Mouse (Mus musculus): ENCODE data around the gene Apom. TPM values are rescaled to one million over a fixed set of nuclear protein-coding genes. Genes with fewer than 3 reads are reported as not detected.

Gene Apom
- polyA plus RNA-seq, 1 experiment from 2014 or later, result 0.15 TPM

DNA sequence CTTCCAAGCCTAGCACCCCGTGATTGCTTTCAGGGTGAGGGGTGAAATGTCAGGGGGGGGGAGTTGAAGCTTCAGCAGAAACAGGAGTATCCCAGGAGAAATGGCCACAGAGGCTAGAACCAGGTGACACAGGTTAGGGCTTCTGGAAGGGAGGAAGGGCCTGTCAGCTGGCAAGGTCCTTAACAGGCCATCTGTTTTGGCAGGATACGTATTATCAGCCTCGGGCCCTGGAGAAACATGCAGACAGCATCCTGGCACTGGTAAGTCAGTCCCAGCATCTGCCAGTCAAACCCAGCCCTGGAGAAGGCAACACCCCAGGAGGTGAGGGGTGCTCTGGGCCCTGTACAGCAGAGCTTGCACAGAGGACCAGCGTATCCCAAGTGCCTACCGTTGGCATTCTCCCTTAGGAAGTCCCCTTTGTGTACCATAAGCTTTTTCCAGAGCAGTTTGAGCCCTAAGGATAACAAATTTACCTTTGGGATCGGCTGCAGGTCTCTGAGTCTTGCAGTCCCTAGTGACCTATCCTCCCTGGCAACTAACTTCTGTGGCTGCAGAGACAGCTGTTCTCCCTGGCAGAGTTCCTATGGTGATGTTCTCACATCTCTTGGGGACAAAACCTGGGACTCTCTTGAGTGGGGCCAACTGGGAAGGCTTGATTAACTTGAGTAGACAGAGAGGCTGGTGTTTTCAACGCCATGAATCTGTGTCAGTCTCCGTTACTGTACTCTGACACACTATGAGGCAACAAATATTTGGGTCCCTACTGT lies 41.5 kb downstream of the Apom start:
- ChIA-PET CTCF (no interaction called here), POLR2A (interaction anchor here (0.6 kb wide), 1 partner anchor 92 kb away, joined by 3 read pairs; no protein-coding TSS in a partner anchor)
- TF ChIP-seq CTCF (IDR thresholded peaks at IDR 0.05), result no peak
- peaks cover 6% of the 10 kb centered on the region for H3K27me3 ChIP-seq
- ATAC-seq (no peak), DNase-seq (ENCODE audit: low read depth, low spot score) (no peak)
- in situ Hi-C loops (cut with MboI; ENCODE audit: low pct_unique_long_range_greater_than_20kb), result no loop called here

DNA sequence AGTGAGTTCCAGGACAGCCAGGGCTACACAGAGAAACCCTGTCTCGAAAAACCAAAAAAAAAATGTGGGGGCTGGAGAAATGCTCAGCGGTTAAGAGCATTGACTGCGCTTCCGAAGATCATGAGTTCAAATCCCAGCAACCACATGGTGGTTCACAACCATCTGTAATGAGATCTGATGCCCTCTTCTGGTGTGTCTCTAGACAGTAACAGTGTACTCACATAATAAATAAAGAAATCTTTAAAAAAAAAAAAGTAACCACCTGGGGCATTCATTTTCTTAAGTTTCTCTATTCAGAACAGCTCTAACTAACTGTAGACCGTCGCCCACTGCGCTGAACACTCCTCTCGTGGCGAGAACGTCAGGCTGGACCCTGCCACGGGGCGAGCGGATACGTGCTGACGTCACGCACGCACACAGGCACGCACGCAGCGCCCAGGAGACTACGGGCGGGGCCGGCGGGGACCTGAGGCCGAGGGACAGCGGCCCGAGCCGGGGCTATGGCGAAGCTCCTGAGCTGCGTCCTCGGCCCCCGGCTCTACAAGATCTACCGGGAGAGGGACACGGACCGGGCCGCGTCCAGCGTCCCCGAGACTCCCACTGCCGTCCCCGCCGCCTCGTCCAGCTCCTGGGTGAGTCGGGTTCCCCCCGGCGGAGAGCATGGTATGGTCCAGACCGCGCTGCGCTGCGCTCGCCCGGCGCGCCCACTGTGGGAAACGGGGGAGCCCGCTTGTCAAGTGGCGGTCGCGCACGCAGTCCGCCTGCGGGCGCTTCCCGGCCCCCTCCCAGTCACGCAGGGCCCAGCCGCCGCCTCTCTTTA lies 42.8 kb downstream of the Apom start, which contains the start of gene Abhd16a:
TSS of gene Abhd16a (plus strand) at position 439 of the 820 bp plus-strand sequence.
- DNase-seq (ENCODE audit: low read depth, low spot score) (peak; percentile 31), ATAC-seq (peak; percentile 94)
- ChIA-PET CTCF (no interaction called here), POLR2A (interaction anchor here (0.8 to 1.2 kb wide), 3 partner anchors 9 to 35 kb away, joined by 3 to 4 read pairs (median 4); partner anchors contain the start of gene Mpig6b)
- H3K27me3 ChIP-seq, result peaks cover 6% of the 10 kb centered on the region
- TF ChIP-seq CTCF (IDR thresholded peaks at IDR 0.05), result no peak
- in situ Hi-C loops (cut with MboI; ENCODE audit: low pct_unique_long_range_greater_than_20kb), result loop anchor here (5.0 kb wide), 1 partner anchor 57 kb away; no protein-coding TSS in a partner anchor

DNA sequence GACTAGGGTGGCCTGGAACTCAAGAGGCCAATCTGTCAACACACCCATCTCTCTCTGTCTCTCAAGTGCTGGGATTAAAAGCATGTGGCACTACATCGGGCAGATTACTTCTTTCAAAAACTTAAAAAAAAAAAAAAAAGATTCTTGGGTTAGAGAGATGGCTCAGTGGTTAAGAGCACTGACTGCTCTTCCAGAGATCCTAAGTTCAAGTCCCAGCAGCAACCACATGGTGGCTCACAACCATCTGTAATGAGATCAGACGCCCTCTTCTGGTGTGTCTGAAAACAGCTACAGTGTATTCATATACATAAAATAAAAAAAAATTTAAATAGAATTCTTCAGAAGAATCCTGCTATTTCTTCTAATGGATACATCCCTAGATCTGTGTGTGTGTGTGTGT lies 43.7 kb downstream of the Apom start:
- TF ChIP-seq CTCF (IDR thresholded peaks at IDR 0.05), result no peak
- in situ Hi-C loops (cut with MboI; ENCODE audit: low pct_unique_long_range_greater_than_20kb), result loop anchor here (5.0 kb wide), 1 partner anchor 56 kb away; no protein-coding TSS in a partner anchor
- CTCF ChIA-PET, result interaction anchor here (0.6 kb wide), 1 partner anchor 33 kb away, joined by 3 read pairs; no protein-coding TSS in a partner anchor
- POLR2A ChIA-PET, result no interaction called here
- ATAC-seq (no peak), DNase-seq (ENCODE audit: low read depth, low spot score) (no peak)
- H3K27me3 ChIP-seq, result peaks cover 6% of the 10 kb centered on the region

DNA sequence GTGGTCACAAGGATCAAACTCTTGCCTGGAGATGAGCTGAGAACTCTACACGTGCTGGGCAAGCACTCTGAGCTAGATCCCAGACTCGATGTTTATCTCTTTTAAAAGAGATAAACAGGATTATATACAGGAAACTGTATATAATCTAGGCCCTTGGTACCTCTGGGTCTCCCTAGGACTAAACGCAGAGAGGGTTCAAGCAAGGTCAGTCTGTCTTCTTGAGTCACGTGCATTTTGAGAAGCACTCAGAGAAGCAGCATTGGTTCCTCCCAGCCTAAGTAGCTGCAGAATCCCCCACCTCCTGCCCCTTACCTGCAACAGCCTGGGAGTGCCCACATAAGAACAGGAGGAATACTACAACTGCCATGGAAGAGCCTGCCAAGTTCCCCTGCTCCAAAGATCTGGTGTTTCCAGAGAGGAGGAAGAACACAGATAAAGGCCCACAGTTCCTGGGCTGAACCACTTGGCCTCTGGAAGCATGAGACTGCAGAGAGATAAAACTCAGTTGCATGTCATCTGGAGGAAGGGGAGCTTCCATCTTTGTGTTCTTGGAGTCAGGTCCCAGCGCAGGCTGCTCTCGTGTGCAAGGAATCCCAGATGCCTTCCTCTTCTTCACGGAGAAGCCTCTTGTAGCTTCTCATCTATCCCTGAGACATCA lies 46.5 kb downstream of the Apom start, which contains the start of gene Ly6g6f:
TSS of gene Ly6g6f (minus strand) at position 403 of the 658 bp plus-strand sequence.
- ChIA-PET POLR2A (interaction anchor here (0.6 kb wide), 1 partner anchor 1243 kb away, joined by 3 read pairs; no protein-coding TSS in a partner anchor), CTCF (interaction anchor here (0.9 to 1.8 kb wide), 3 partner anchors 13 to 64 kb away, joined by 3 to 5 read pairs (median 4); no protein-coding TSS in a partner anchor)
- no peak for TF ChIP-seq CTCF (IDR thresholded peaks at IDR 0.05)
- peaks cover 13% of the 10 kb centered on the region for H3K27me3 ChIP-seq
- ATAC-seq, result no peak
- in situ Hi-C loops (cut with MboI; ENCODE audit: low pct_unique_long_range_greater_than_20kb), result loop anchor here (5.0 kb wide), 1 partner anchor 53 kb away; no protein-coding TSS in a partner anchor
- DNase-seq (ENCODE audit: low read depth, low spot score), result no peak

DNA sequence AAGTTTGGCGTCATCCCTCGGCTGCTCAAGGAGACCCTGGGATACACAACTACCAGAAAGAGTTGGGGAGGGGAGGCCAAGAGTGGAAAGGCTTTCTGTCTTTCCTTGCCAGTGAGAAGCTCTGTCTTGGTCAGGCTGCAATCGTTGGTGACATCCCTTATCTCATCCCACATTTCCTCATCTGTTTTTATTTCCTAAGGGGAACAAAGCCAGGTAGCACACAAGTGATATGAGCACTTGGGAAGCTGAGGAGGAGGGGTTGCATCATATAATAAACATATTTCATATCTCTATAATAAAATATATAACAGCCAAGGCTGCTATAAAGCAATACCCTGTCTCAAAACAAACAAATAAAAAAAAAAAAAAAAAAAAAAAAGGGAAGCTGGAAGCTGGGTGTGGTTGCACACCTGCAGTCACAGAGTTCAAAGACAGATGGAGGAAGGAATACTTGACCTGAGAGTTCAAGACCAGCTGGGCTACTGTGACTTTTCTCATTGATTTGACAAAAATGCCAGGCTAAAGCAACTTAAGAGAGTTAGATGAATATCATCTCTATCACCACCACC lies 47.8 kb downstream of the Apom start:
- ChIA-PET POLR2A (interaction anchor here (0.6 kb wide), 1 partner anchor 20 kb away, joined by 7 read pairs; no protein-coding TSS in a partner anchor), CTCF (interaction anchor here (1.5 kb wide), 1 partner anchor 63 kb away, joined by 3 read pairs; no protein-coding TSS in a partner anchor)
- in situ Hi-C loops (cut with MboI; ENCODE audit: low pct_unique_long_range_greater_than_20kb), result no loop called here
- no peak for DNase-seq (ENCODE audit: low read depth, low spot score)
- H3K27me3 ChIP-seq, result peaks cover 13% of the 10 kb centered on the region
- TF ChIP-seq CTCF (IDR thresholded peaks at IDR 0.05), result no peak
- no peak for ATAC-seq

DNA sequence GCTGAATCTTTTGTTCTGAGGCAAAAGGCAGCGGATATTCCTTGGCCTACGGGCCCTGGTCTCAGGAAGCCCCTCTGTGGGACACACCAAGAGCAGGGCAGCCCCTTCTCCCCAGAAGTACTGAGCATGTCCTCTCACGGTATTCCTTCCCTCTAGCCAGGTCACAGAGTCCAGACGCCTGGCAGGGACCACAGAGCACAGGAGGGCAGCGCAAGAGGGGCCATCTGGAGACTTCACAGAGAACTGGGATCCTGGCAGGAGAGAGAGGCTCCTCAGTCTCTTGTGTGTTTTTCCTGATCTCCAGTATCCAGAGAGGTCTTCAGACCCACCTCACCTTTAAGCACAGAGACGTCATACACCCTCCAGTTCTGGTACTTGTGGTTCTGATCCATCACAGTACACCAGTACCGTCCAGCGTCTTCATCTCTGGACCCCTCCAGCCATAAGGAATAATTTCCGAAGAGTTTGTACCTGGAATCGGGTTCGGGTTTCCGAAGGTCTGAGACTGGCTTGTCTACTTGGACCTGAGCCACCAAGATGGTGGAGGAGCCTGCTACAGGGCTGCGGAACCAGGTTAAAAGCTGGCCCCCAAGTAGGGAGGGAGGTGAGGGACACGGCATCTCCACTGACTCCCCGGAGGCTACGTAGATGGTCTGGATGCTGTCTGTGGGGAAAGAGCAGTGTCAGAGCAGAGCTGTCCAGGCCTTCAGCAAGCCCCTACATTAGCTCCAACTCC lies 48.8 kb downstream of the Apom start:
- no peak for DNase-seq (ENCODE audit: low read depth, low spot score)
- POLR2A ChIA-PET, result interaction anchor here (0.6 kb wide), 1 partner anchor 140 kb away, joined by 4 read pairs; no protein-coding TSS in a partner anchor
- ATAC-seq, result no peak
- CTCF ChIA-PET, result interaction anchor here (1.5 kb wide), 1 partner anchor 62 kb away, joined by 3 read pairs; no protein-coding TSS in a partner anchor
- peaks cover 13% of the 10 kb centered on the region for H3K27me3 ChIP-seq
- TF ChIP-seq CTCF (IDR thresholded peaks at IDR 0.05), result no peak
- in situ Hi-C loops (cut with MboI; ENCODE audit: low pct_unique_long_range_greater_than_20kb), result no loop called here

DNA sequence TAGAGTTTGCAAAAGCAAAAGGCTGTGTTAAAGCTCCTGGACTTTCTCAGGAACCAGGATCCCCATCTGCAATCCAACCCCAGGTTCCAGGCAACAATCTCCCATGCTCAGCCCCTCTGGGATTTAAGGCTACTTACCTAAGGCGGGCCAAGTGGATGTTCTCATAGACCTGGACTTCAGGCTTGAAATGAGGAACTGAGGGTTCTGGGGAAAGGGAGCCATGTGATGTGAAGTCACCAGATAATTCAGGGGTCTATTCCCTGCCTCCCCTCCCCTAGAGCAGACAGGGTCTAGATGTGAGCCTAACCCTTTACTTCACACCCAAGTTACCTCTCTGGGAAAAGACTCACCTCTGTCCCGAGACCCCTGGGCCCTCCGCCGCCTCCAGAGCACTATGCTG lies 51.1 kb downstream of the Apom start:
- CTCF ChIA-PET, result no interaction called here
- no peak for TF ChIP-seq CTCF (IDR thresholded peaks at IDR 0.05)
- POLR2A ChIA-PET, result no interaction called here
- ATAC-seq (no peak), DNase-seq (ENCODE audit: low read depth, low spot score) (no peak)
- in situ Hi-C loops (cut with MboI; ENCODE audit: low pct_unique_long_range_greater_than_20kb), result no loop called here
- peaks cover 7% of the 10 kb centered on the region for H3K27me3 ChIP-seq

DNA sequence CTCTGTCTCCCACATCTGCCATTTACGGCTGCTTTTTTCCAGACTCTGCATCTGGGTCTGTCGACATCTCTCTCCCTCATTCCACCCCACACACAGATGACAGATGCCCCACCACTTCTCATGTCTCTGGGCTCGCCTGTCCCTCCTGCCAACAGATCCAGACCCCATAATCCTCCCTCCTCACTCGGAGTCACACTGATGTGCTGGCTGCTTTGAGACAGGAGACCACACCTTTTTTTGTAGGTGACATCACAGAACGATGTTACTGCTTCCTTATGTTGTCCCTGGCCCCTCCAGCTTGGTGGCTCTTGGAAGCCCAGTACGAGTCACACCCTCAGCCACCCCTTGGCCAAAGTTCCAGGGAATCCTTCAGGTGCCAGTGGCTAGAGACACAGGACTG lies 51.6 kb downstream of the Apom start:
- DNase-seq (ENCODE audit: low read depth, low spot score), result no peak
- ChIA-PET POLR2A (no interaction called here), CTCF (interaction anchor here (1.3 kb wide), 1 partner anchor 58 kb away, joined by 4 read pairs; no protein-coding TSS in a partner anchor)
- H3K27me3 ChIP-seq, result peaks cover 7% of the 10 kb centered on the region
- no peak for ATAC-seq
- in situ Hi-C loops (cut with MboI; ENCODE audit: low pct_unique_long_range_greater_than_20kb), result no loop called here
- no peak for TF ChIP-seq CTCF (IDR thresholded peaks at IDR 0.05)

DNA sequence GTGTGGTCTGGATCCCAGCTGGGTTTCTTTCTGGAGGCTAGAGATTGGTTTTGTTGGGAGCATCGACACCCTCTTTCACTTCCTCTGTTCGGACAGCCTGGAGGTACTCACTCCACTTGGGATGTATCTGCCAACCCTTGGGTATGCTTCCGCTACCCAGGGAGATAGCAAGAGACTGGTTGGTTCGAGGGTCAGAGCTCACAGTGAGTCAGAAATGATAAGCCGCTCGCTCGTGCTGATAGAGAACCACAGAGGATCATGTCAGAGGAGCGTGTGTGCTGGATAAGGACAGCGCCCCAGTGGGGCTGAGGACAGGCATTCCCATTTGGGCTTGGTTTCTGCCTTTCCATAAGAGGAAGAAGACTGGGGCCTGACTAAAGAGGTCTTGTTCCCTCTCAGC lies 52.1 kb downstream of the Apom start:
- peaks cover 7% of the 10 kb centered on the region for H3K27me3 ChIP-seq
- TF ChIP-seq CTCF (IDR thresholded peaks at IDR 0.05), result no peak
- in situ Hi-C loops (cut with MboI; ENCODE audit: low pct_unique_long_range_greater_than_20kb), result no loop called here
- no peak for ATAC-seq
- no peak for DNase-seq (ENCODE audit: low read depth, low spot score)
- POLR2A ChIA-PET, result no interaction called here
- CTCF ChIA-PET, result interaction anchor here (1.3 kb wide), 1 partner anchor 58 kb away, joined by 4 read pairs; no protein-coding TSS in a partner anchor

Other genes starting within 250 kb of the Apom start
- gene C2, start 233.8 kb downstream of the Apom start, polyA plus RNA-seq (2021), result 0.65 TPM
- gene Ehmt2, start 233.6 kb downstream of the Apom start, polyA plus RNA-seq (2021), result 200 TPM
- 0.37 TPM for gene Slc44a4, start 217.6 kb downstream of the Apom start, polyA plus RNA-seq (2021)
- gene Neu1, start 200.8 kb downstream of the Apom start, polyA plus RNA-seq (2021), result 75.4 TPM
- gene Hspa1b, start 172.8 kb downstream of the Apom start, polyA plus RNA-seq (2021), result 47.3 TPM
- gene Gm20481, start 162.1 kb downstream of the Apom start, polyA plus RNA-seq (2021), result 1.2 TPM
- gene Hspa1a, start 159.9 kb downstream of the Apom start, polyA plus RNA-seq (2021), result 9.2 TPM
- 1.9 TPM for gene Hspa1l, start 159.3 kb downstream of the Apom start, polyA plus RNA-seq (2021)
- gene Lsm2, start 150.2 kb downstream of the Apom start, polyA plus RNA-seq (2021), result 64.4 TPM
- 123 TPM for gene Vars, start 131.1 kb downstream of the Apom start, polyA plus RNA-seq (2021)
- 1.2 TPM for gene Vwa7, start 115.5 kb downstream of the Apom start, polyA plus RNA-seq (2021)
- 0.64 TPM for gene Sapcd1, start 104.0 kb downstream of the Apom start, polyA plus RNA-seq (2021)
- gene Msh5, start 85.3 kb downstream of the Apom start, polyA plus RNA-seq (2021), result 2.9 TPM
- gene Clic1, start 82.1 kb downstream of the Apom start, polyA plus RNA-seq (2021), result 671 TPM
- gene Ddah2, start 73.0 kb downstream of the Apom start, polyA plus RNA-seq (2021), result 198 TPM
- not detected for gene Ly6g6c, start 66.7 kb downstream of the Apom start, polyA plus RNA-seq (2021)
- gene Mpig6b, start 65.9 kb downstream of the Apom start, polyA plus RNA-seq (2021), result not detected
- not detected for gene Ly6g6e, start 55.1 kb downstream of the Apom start, polyA plus RNA-seq (2021)
- 0.19 TPM for gene Ly6g6d, start 54.0 kb downstream of the Apom start, polyA plus RNA-seq (2021)
- not detected for gene Ly6g6f, start 46.4 kb downstream of the Apom start, polyA plus RNA-seq (2021)
- 77.3 TPM for gene Abhd16a, start 42.8 kb downstream of the Apom start, polyA plus RNA-seq (2021)
- gene Ly6g5c, start 23.8 kb downstream of the Apom start, polyA plus RNA-seq (2021), result not detected
- gene Ly6g5b, start 16.6 kb downstream of the Apom start, polyA plus RNA-seq (2021), result 0.27 TPM
- 28.4 TPM for gene Gpank1, start 10.6 kb downstream of the Apom start, polyA plus RNA-seq (2021)
- gene Csnk2b, start 10.0 kb downstream of the Apom start, polyA plus RNA-seq (2021), result 254 TPM
- gene D17H6S53E, start 5.7 kb downstream of the Apom start, polyA plus RNA-seq (2021), result 29.3 TPM
- gene Bag6, start 3.1 kb upstream of the Apom start, polyA plus RNA-seq (2021), result 283 TPM
- 300 TPM for gene Prrc2a, start 32.8 kb upstream of the Apom start, polyA plus RNA-seq (2021)
- 0.14 TPM for gene Aif1, start 44.0 kb upstream of the Apom start, polyA plus RNA-seq (2021)
- gene Lst1, start 56.4 kb upstream of the Apom start, polyA plus RNA-seq (2021), result not detected
- gene Ltb, start 62.4 kb upstream of the Apom start, polyA plus RNA-seq (2021), result not detected
- not detected for gene Tnf, start 70.0 kb upstream of the Apom start, polyA plus RNA-seq (2021)
- 0.14 TPM for gene Lta, start 73.3 kb upstream of the Apom start, polyA plus RNA-seq (2021)
- 0.54 TPM for gene Gm16181, start 88.8 kb upstream of the Apom start, polyA plus RNA-seq (2021)
- gene Atp6v1g2, start 101.6 kb upstream of the Apom start, polyA plus RNA-seq (2021), result 3.7 TPM
- gene Nfkbil1, start 103.7 kb upstream of the Apom start, polyA plus RNA-seq (2021), result 32.8 TPM
- gene Ddx39b, start 109.7 kb upstream of the Apom start, polyA plus RNA-seq (2021), result 321 TPM
- 112 TPM for gene H2-D1, start 130.7 kb upstream of the Apom start, polyA plus RNA-seq (2021)
- 1.1 TPM for gene H2-Q1, start 188.4 kb upstream of the Apom start, polyA plus RNA-seq (2021)
- not detected for gene H2-Q2, start 210.2 kb upstream of the Apom start, polyA plus RNA-seq (2021)
- 4.8 TPM for gene H2-Q4, start 247.6 kb upstream of the Apom start, polyA plus RNA-seq (2021)